Mouse (Mus musculus) spleen, embryonic (tissue): ENCODE results near the gene Msrb1.
"Not testable (repeated sequence)": the region's sequence is repeated elsewhere in the genome, so short reads cannot be mapped to it uniquely, and the experiment has no call there.

ENCODE experiments used
- CTCF ChIA-PET: fragments of 350-600 bp; sonication (Branson Sonifier 250); formaldehyde crosslinking; loops from one replicate; lab custom pipeline; 2022; lab: Charles Lee

Gene Msrb1

DNA sequence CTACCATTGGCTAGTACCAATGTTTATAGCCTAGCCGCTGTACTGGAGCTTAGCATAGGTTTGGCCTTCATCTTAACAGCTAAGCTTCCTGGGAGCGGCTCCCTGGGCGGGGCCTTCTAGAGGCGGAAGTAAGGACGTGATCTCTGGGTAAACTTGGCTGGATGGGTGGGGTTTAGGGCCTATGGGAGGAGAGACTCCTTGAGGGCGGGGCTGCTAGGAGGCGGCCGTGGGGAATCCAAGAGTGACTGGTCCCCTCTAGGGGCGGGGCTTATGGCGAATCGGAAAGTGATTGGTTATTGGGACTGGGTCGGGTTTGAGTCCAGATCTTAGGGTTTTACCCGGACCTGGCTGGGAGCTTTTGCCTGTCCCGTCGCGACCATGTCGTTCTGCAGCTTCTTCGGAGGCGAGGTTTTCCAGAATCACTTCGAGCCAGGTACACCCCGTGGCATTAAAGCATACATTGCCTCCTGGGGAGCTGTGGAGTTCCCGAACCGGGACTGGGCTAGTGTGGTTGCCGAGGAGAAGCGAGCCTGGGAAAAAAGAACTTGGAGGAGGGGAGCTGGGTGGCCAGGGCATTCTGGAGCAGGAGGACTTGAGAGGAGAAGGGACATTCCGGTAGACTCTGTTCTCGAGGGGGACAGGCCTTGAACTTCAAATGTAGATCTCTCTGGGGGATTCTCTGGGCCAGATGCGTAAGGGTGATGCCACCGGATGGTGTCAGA lies at the start of gene Msrb1:
Gene Msrb1, plus strand, starts transcription at position 313 of the 722 bp plus-strand sequence.
- CTCF ChIA-PET, result interaction anchor here (0.8 kb wide), 1 partner anchor 10 kb away, joined by 3 read pairs; no protein-coding TSS in a partner anchor

- CTCF ChIA-PET, result interaction anchor here (0.6 to 0.7 kb wide), 3 partner anchors 11 to 115 kb away, joined by 3 to 8 read pairs (median 3); no protein-coding TSS in a partner anchor
These were observed 49.3 kb upstream of the Msrb1 start for GRCm38 (mm10) chr17:24687146-24687595.

- CTCF ChIA-PET, result no interaction called here
These were observed 48.8 kb upstream of the Msrb1 start for GRCm38 (mm10) chr17:24687599-24687998.

GRCm38 (mm10) chr17:24689251-24690081 lies 47.0 kb upstream of the Msrb1 start, which contains the start of gene Syngr3:
TSS of gene Syngr3 (minus strand) at chr17:24689955.
- CTCF ChIA-PET, result no interaction called here

DNA sequence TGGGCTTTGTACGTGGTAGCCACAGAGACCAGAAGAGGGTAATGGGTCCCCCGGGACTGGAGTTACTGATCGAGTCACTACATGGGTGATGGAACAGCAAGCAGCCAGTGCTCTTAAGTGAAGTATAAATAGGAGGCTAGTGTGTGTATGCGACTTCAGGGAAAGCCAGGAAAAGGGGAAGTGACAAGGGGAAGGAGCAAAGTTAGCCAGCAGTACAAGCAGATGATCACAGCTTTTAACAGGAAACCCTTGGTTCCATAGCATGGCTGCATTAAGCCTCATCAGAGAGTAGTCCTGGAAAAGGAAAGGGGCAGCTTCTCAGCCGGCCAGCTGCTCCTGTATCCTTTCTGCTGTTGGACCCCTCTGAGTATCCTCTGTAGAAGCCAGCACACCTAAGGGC lies 44.1 kb upstream of the Msrb1 start:
- CTCF ChIA-PET, result no interaction called here

DNA sequence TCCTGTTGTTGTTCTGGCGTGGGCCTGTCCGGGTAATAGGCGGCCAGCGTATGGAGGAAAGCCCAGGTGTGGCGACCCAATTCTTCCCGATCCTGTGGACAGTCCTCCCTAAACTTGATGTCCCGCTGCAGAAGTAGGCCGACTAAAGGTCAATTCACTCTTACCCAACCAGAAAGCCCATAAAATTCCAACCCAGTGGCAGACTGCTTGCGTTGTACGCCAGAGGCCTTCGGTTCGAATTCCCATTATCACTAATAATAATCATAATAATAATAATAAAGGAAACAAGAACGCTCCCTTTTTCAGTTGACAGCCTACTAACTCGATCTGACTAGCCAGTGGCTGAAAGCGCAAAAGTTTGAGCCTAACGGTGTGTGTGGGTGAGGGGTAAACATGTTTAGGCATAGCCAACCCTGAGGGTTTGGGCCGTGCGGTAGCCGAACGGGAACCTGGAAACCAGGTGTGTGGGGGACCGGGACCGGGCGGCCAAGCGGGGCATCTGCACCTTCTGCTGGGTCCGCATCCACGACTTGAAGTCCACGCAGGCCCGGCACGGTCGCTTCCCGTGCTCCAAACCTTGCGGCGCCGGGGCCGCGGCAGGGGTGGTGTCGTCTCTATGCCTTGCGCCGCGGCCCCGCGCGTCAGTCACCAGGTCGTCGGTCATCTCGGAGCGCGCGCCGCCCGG lies 41.0 kb upstream of the Msrb1 start:
- CTCF ChIA-PET, result no interaction called here

GRCm38 (mm10) chr17:24696011-24696697 lies 40.3 kb upstream of the Msrb1 start, which contains the start of the genes Gfer and Noxo1:
TSS of gene Gfer (minus strand) at chr17:24696156.
TSS of gene Noxo1 (plus strand) at chr17:24696234.
- CTCF ChIA-PET, result interaction anchor here (0.6 to 1.6 kb wide), 3 partner anchors 12 to 414 kb away, joined by 3 to 4 read pairs (median 4); partner anchors contain the start of gene Tbl3

DNA sequence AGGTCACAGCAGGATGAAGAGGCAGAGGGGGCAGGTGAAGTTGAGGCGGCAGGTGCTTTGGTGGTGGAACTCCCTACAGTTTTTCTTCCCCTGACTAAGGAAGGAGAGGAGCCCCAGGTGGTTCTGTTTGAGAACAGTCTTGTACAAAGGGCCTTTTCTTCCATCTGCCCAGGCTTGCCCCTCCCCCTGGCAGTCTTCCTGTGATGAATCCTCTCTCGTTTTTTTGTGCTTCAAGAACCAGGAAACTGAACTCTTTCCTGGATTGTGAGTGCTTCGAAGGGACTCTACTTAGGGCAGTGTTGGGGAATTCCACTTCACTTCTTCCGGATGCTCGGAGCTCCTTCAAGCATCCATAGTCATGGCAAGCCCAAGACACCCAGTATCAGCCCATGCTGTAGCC lies 38.5 kb upstream of the Msrb1 start:
- CTCF ChIA-PET, result interaction anchor here (1.6 kb wide), 1 partner anchor 10 kb away, joined by 4 read pairs; the partner anchor contains the start of gene Tbl3

GRCm38 (mm10) chr17:24698715-24699114 lies 37.7 kb upstream of the Msrb1 start:
- CTCF ChIA-PET, result no interaction called here

- CTCF ChIA-PET, result no interaction called here
These were observed 37.0 kb upstream of the Msrb1 start for GRCm38 (mm10) chr17:24699473-24699872.

DNA sequence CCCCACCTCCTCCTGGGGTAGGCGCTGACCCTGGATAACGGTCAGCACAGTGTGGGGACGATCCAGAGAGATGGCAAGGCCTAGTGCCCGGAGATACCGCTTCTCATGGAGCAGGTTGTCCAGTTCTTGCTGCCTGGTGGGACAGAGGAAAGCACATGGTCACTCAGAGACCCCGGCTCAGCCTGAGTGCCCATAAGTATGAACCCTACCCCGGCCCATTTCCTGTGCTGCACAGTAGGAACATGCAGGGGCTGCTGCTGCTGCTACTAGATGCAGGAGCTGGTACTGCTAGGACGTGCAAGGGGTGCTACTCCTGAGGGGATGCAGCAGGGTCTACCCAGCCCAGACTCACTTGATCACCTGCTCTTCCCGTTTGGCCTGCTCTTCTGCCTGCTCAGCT lies 35.2 kb upstream of the Msrb1 start:
- CTCF ChIA-PET, result no interaction called here

DNA sequence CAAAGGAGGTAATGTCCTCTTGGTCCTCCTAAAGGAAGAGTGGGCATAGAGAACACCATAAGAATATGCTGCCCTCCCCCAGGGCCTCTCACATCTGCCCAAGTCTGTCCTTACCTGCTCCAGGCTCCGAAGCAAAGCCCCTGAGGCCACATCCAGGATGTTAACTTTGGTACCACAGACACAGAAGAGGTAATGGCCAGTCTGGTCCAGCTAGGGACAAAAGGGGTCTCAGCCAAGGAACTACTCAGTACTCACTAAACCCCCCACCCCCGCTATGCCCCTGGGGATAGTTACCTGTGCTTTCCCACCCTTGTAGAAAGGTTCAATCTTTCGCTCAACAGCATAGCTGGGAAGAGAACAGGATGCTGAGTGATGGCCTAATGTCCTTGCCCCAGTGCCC lies 30.6 kb upstream of the Msrb1 start:
- CTCF ChIA-PET, result no interaction called here

- CTCF ChIA-PET, result interaction anchor here (0.7 to 1.3 kb wide), 2 partner anchors 10 to 110 kb away, joined by 3 to 4 read pairs; no protein-coding TSS in a partner anchor
These were observed 29.3 kb upstream of the Msrb1 start, which contains the start of gene Tbl3 for GRCm38 (mm10) chr17:24706982-24707800. TSS of gene Tbl3 (minus strand) at chr17:24707660.

DNA sequence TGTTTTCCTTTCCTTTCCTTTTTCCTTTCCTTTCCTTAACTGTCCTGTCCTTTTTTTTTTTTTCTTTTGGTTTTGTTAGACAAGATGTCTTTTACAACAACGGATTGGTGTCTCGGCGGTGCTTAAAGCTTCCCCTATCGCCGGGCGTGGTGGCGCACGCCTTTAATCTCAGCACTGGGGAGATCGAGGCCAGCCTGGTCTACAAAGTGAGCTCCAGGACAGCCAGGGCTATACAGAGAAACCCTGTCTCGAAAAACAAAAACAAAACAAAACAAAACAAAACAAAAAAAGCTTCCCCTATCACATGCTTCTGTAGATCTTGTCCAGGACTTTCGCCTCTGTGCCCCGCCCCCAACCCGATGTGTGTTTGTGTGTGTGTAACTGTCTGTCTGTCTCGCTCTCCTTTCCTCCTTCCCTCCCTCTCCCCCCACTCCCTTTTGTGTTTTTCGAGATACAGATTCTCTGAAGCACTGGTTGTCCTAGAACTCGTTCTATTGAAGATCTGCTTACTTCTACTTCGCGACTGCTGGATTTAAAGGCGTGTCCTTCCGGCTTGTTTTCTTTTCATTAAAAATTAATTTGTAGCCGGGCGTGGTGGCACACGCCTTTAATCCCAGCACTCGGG lies 28.5 kb upstream of the Msrb1 start:
- CTCF ChIA-PET, result interaction anchor here (0.6 to 1.3 kb wide), 3 partner anchors 11 to 183 kb away, joined by 3 to 5 read pairs (median 4); no protein-coding TSS in a partner anchor

DNA sequence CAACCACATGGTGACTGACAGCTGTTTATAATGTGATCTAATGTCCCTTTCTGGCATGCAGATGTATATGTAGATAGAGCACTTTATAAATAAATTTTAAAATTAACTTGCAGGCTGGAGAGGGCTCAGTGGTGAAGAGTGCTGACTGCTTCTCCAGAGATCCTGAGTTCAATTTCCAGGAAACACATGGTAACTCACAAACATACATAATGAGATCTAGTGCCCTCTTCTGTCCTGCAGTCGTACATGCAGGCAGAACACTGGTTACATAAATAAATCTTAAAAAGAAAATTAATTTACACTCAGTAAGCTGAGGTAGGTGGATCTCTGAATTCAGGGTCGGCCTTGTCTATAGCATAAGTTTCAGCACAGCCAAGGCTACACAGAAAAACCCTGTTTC lies 27.8 kb upstream of the Msrb1 start:
- CTCF ChIA-PET, result interaction anchor here (1.3 kb wide), 1 partner anchor 11 kb away, joined by 4 read pairs; no protein-coding TSS in a partner anchor

DNA sequence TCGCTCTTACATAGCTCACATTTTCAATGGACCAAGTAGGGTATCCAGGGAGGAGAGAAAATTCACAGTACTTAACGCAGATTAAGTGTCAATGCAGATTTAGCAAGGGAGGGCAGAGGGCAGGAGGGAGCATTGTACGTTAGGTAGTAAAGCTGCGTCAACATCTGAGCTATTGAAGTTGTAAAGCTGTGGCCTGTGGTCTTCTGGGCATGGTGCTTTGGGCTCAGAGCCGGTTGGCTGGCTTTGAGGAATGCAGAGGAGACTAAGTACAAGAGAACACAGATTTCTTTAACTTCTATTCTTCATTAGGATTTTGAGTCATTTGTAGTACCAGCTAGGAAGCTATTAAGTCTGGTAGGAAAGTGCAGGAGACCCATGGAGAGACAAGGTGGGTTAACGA lies 20.9 kb upstream of the Msrb1 start:
- CTCF ChIA-PET, result no interaction called here

DNA sequence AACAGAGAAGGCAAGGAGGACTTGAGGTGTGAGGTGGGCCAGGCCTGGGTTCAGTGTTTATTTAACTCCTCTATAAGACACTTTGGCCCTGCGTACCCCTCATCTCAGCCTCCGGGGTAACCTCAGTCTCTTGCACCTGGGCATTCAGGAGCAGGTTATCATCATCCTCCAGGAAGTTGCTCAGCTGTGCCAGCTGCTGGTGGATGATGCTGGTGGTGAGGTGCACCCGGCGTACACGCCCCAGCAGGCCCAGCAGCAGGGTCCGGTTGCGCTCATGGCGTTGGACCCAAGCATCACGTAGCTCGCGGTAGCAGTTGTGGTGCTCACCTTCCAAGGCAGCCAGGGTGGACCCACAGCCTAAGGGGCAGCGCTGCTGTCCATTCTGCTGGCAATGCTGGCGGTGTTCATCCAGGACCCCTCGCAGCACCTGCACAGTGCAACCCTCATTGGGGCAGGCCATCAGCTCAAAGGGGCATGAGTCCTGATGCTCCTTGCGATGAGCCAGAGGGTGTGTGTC lies 20.2 kb upstream of the Msrb1 start:
- CTCF ChIA-PET, result no interaction called here

DNA sequence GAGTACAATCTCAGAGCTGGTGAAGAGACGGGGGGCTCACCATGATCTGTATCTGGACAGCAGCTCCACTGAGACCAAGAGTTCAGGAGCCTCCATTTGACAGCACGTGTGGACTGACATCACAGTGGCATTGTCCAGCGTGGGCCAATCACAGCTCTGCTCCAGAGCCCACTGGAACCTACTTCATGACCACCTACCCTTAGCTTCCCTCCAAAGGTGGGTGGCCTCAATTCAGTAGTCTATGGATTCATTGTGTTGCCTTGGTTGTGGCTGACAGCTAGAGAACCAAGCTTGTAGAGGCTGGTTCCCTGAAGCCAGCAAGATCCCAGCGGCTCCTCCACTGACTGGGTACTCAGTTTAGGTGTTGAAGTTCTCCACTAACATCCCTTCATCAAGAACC lies 18.5 kb upstream of the Msrb1 start, which contains the start of the genes Rnf151 and Rps2:
Gene Rnf151, minus strand, starts transcription at position 121 of the 400 bp plus-strand sequence.
Gene Rps2, plus strand, starts transcription at position 174 of the 400 bp plus-strand sequence.
- CTCF ChIA-PET, result interaction anchor here (0.6 to 0.7 kb wide), 2 partner anchors 22 to 35 kb away, joined by 3 to 20 read pairs; no protein-coding TSS in a partner anchor

DNA sequence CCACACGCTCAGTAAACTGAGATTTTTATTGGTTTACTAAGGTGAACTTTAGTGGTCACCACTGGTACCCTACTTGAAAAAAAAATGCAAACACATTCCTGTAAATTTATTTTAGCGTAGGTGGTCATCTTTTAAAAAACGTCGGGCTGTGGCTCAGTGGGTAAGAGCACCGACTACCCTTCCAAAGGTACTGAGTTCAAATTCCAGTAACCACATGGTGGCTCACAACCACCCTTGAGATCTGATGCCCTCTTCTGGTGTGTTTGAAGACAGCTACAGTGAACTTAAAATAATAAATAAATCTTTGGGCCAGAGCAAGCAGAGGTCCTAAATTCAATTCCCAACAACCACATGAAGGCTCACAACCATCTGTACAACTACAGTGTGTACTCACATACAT lies 17.5 kb upstream of the Msrb1 start:
- CTCF ChIA-PET, result not testable (repeated sequence)
